Mouse (Mus musculus): Measurements from ENCODE around the gene Il11. TPM values are rescaled to one million over a fixed set of nuclear protein-coding genes. Genes with fewer than 3 reads are reported as not detected.

The Il11 gene
- polyA plus RNA-seq, 1 experiment: 15.5 TPM

GRCm38 (mm10) chr7:4724359-4724758 lies 58.3 kb downstream of the Il11 start:
- no peaks in the 10 kb centered on the region for H3K36me3 ChIP-seq (ENCODE audit: control insufficient read depth, insufficient read depth, low read length)
- TF ChIP-seq POLR2A (IDR thresholded peaks at IDR 0.05; ENCODE audit: control insufficient read depth, low read depth, low read length) (no peak), CTCF (IDR thresholded peaks at IDR 0.05; ENCODE audit: control insufficient read depth, insufficient read depth, insufficient replicate concordance, low read depth, low read length) (no peak)
- H3K4me1 ChIP-seq (ENCODE audit: control insufficient read depth, insufficient read depth, low read length): peaks cover 5% of the 10 kb centered on the region
- H3K4me3 ChIP-seq (ENCODE audit: control insufficient read depth, low read depth, low read length): no peak overlapping the region
- H3K27me3 ChIP-seq (ENCODE audit: control insufficient read depth, insufficient read depth, low read length): no peaks in the 10 kb centered on the region
- no peak overlapping the region for H3K27ac ChIP-seq (ENCODE audit: control insufficient read depth, insufficient read depth, low read depth, low read length)

DNA sequence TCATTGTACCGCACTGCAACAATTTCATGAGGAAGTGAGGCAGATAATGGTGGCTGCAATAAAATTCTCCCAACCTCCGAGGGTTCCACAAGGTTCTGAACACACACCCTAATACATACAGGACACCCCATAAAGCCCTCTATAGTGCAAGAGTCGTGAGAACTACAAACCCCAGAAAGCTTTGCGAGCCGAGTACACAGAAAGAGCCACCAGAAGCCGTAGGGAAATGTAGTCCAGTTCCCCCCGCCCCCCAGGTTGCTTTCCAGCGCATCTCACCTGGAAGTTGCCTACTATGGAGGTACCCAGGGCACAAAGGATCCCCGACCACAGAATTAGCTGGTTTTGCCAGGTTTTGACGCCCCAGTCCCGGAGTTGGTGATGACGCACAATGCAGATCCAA lies 59.2 kb downstream of the Il11 start:
- H3K4me3 ChIP-seq (ENCODE audit: control insufficient read depth, low read depth, low read length): peak overlapping the region; percentile 63
- H3K36me3 ChIP-seq (ENCODE audit: control insufficient read depth, insufficient read depth, low read length): no peaks in the 10 kb centered on the region
- H3K4me1 ChIP-seq (ENCODE audit: control insufficient read depth, insufficient read depth, low read length): peaks cover 5% of the 10 kb centered on the region
- TF ChIP-seq POLR2A (IDR thresholded peaks at IDR 0.05; ENCODE audit: control insufficient read depth, low read depth, low read length) (no peak), CTCF (IDR thresholded peaks at IDR 0.05; ENCODE audit: control insufficient read depth, insufficient read depth, insufficient replicate concordance, low read depth, low read length) (no peak)
- H3K27me3 ChIP-seq (ENCODE audit: control insufficient read depth, insufficient read depth, low read length): no peaks in the 10 kb centered on the region
- no peak overlapping the region for H3K27ac ChIP-seq (ENCODE audit: control insufficient read depth, insufficient read depth, low read depth, low read length)

Other genes starting within 250 kb of the Il11 start
- gene Syt5, start 235.3 kb downstream of the Il11 start, polyA plus RNA-seq (2012; rRNA removed): 4.5 TPM in 2 replicates
- 1.8 and 2.9 TPM in 2 replicates for gene Ptprh, start 178.8 kb downstream of the Il11 start, polyA plus RNA-seq (2012; rRNA removed)
- gene Tmem86b, start 151.4 kb downstream of the Il11 start, polyA plus RNA-seq (2012; rRNA removed): 36.7 and 46.0 TPM in 2 replicates
- 137 and 154 TPM in 2 replicates for gene Ppp6r1, start 123.8 kb downstream of the Il11 start, polyA plus RNA-seq (2012; rRNA removed)
- 64.3 and 65.6 TPM in 2 replicates for gene Hspbp1, start 97.8 kb downstream of the Il11 start, polyA plus RNA-seq (2012; rRNA removed)
- gene Brsk1, start 92.3 kb downstream of the Il11 start, polyA plus RNA-seq (2012; rRNA removed): 53.3 and 60.3 TPM in 2 replicates
- gene Tmem150b, start 57.6 kb downstream of the Il11 start, polyA plus RNA-seq (2012; rRNA removed): 0.12 and 0.14 TPM in 2 replicates
- gene Kmt5c, start 42.7 kb downstream of the Il11 start, polyA plus RNA-seq (2012; rRNA removed): 35.7 and 37.0 TPM in 2 replicates
- gene Cox6b2, start 29.8 kb downstream of the Il11 start, polyA plus RNA-seq (2012; rRNA removed): 1,707 and 1,788 TPM in 2 replicates
- gene Fam71e2, start 11.6 kb downstream of the Il11 start, polyA plus RNA-seq (2012; rRNA removed): 319 and 358 TPM in 2 replicates
- gene Tmem190, start 78 bp upstream of the Il11 start, polyA plus RNA-seq (2012; rRNA removed): 387 and 534 TPM in 2 replicates
- gene Tmem238, start 6.8 kb upstream of the Il11 start, polyA plus RNA-seq (2012; rRNA removed): 1.1 and 1.6 TPM in 2 replicates
- gene Rpl28, start 10.0 kb upstream of the Il11 start, polyA plus RNA-seq (2012; rRNA removed): 176 and 240 TPM in 2 replicates
- 1,069 and 1,189 TPM in 2 replicates for gene Ube2s, start 29.7 kb upstream of the Il11 start, polyA plus RNA-seq (2012; rRNA removed)
- gene Shisa7, start 61.8 kb upstream of the Il11 start, polyA plus RNA-seq (2012; rRNA removed): 21.8 and 24.8 TPM in 2 replicates
- 4.9 and 6.5 TPM in 2 replicates for gene Isoc2b, start 87.4 kb upstream of the Il11 start, polyA plus RNA-seq (2012; rRNA removed)
- gene Isoc2a, start 94.3 kb upstream of the Il11 start, polyA plus RNA-seq (2012; rRNA removed): 20.2 and 20.9 TPM in 2 replicates
- gene Gm36210, start 123.7 kb upstream of the Il11 start, polyA plus RNA-seq (2012; rRNA removed): 0.65 and 0.79 TPM in 2 replicates
- 8.8 and 10.5 TPM in 2 replicates for gene Zfp628, start 132.4 kb upstream of the Il11 start, polyA plus RNA-seq (2012; rRNA removed)
- gene Nat14, start 139.2 kb upstream of the Il11 start, polyA plus RNA-seq (2012; rRNA removed): 3.7 and 4.8 TPM in 2 replicates
- gene Ssc5d, start 142.9 kb upstream of the Il11 start, polyA plus RNA-seq (2012; rRNA removed): 0.94 and 1.9 TPM in 2 replicates
- gene Sbk2, start 181.5 kb upstream of the Il11 start, polyA plus RNA-seq (2012; rRNA removed): 0.04 and 0.17 TPM in 2 replicates
- 0.23 and 0.27 TPM in 2 replicates for gene Sbk3, start 188.3 kb upstream of the Il11 start, polyA plus RNA-seq (2012; rRNA removed)
- 7.6 and 9.1 TPM in 2 replicates for gene Zfp579, start 213.3 kb upstream of the Il11 start, polyA plus RNA-seq (2012; rRNA removed)
- gene Zfp524, start 231.6 kb upstream of the Il11 start, polyA plus RNA-seq (2012; rRNA removed): 11.2 and 12.5 TPM in 2 replicates
- 36.1 and 37.2 TPM in 2 replicates for gene Fiz1, start 231.8 kb upstream of the Il11 start, polyA plus RNA-seq (2012; rRNA removed)
- not detected in 2 replicates for gene Gm44973, start 232.6 kb upstream of the Il11 start, polyA plus RNA-seq (2012; rRNA removed)
- 18.3 and 18.7 TPM in 2 replicates for gene Zfp865, start 237.5 kb upstream of the Il11 start, polyA plus RNA-seq (2012; rRNA removed)
- 7.9 and 9.2 TPM in 2 replicates for gene Ccdc106, start 237.7 kb upstream of the Il11 start, polyA plus RNA-seq (2012; rRNA removed)

All from testis, adult 2 months (tissue).